Mouse (Mus musculus) effector memory CD4-positive, alpha-beta T cell, adult 7 months (primary cell): ENCODE data around the gene Kdm8. TPM values are rescaled to one million over a fixed set of nuclear protein-coding genes. Genes with fewer than 3 reads are reported as not detected.

Source experiments
- polyA plus RNA-seq: library from polyadenylated mRNA; unstranded; fragments of 100-300 nt; shearing (Covaris generic); gene quantifications from one replicate; pipeline ENCODE4 v1.2.1, GENCODE M21; 2017

Gene Kdm8
- 4.1 TPM for polyA plus RNA-seq

GRCm38 (mm10) chr7:125444464-125445401 is at the start of gene Kdm8:
Gene Kdm8 (plus strand): TSS chr7:125444676.

GRCm38 (mm10) chr7:125490947-125491735 is 46.7 kb downstream of the Kdm8 start, which contains the start of gene Nsmce1:
Gene Nsmce1 (minus strand): TSS chr7:125491596.

Other genes with a start within 250 kb of the Kdm8 start
- gene Nsmce1, start 46.9 kb downstream of the Kdm8 start, polyA plus RNA-seq = 74.5 TPM
- gene Il4ra, start 107.4 kb downstream of the Kdm8 start, polyA plus RNA-seq = 506 TPM
- gene Il21r, start 158.8 kb downstream of the Kdm8 start, polyA plus RNA-seq = 715 TPM